Mouse (Mus musculus) 3134 (cell line): ENCODE results near the gene Vmn1r198.
"Not testable (repeated sequence)": the region's sequence is repeated elsewhere in the genome, so short reads cannot be mapped to it uniquely, and the experiment has no call there.

Experiments
- DNase-seq: peaks from one replicate; pipeline ENCODE4 v3.0.0-alpha.2; 2011; ENCODE audit warnings: low spot score; ENCODE audit not compliant: insufficient read length; ENCODE audit errors: extremely low read depth

The Vmn1r198 gene

GRCm38 (mm10) chr13:22350064-22350463 lies at the start of gene Vmn1r198:
Vmn1r198 (plus strand) TSS chr13:22350364.
- DNase-seq, result no peak

GRCm38 (mm10) chr13:22308075-22308474 lies 42.1 kb upstream of the Vmn1r198 start:
- not testable (repeated sequence) for DNase-seq

- no peak for DNase-seq
Measured at GRCm38 (mm10) chr13:22315361-22315760, 34.8 kb upstream of the Vmn1r198 start.

GRCm38 (mm10) chr13:22317366-22317765 lies 32.8 kb upstream of the Vmn1r198 start:
- no peak for DNase-seq

GRCm38 (mm10) chr13:22320091-22320490 lies 30.1 kb upstream of the Vmn1r198 start:
- no peak for DNase-seq

DNA sequence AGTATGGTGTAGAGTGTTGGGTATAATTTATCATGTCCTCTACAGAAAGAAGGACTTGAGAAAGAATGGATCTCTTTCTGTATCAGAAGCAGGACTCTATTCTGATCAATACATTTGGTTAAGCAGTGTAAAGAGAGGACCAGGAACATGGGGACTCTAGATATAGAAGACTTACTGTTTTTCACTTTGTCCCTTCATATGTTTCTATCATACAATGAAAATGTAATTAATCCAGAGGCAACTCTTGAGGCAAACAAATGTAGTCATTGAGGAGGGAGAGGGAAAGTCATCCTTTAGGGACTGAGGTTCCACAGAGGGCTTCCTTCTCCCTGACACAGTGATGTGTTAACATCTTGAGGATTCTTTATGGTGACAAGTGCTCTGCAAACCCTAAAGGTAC lies 25.9 kb upstream of the Vmn1r198 start, which contains the start of gene Vmn1r197:
Vmn1r197 (plus strand) TSS at position 301 of the 400 bp plus-strand sequence.
- no peak for DNase-seq

DNA sequence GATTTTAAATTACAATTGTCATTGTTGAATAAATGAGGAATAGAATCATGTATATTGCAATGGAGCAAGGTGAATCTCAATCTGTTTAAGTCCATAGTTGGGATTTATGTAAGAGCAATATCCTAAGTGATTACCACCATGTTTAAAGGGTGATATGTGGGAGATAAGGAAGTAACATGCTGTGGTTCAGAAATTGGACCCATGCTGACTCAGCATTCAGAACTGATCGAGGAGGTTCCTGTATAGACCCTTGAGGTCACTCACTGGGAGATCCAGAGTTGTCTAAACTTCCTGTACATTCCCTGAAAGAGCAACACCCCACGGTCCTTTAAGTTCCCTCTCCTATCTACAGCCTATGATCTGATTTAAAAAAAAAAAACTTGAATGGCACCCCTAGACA lies 16.9 kb upstream of the Vmn1r198 start:
- no peak for DNase-seq

DNA sequence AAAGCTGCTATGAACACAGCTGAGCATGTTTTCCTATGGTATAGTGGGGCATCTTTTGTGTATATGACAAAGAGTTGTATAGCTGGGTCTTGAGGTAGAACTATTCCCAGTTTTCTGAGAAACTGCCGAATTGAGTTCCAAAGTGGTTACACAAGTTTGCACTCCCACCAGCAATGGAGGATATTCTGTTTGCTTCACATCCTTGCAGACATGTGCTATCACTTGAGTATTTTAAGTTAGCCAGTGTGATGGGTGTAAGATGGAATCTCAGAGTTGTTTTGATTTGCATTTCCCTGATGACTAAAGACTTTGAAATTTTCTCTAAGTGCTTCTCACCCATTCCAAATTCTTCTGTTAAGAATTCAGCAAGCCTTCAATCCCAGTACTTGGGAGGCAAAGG lies 14.6 kb upstream of the Vmn1r198 start:
- DNase-seq, result no peak

- no peak for DNase-seq
Measured at GRCm38 (mm10) chr13:22350813-22351212, 649 bp downstream of the Vmn1r198 start.

- no peak for DNase-seq
Measured at GRCm38 (mm10) chr13:22379518-22379917, 29.4 kb downstream of the Vmn1r198 start, which contains the start of gene Vmn1r199. Vmn1r199 (plus strand) TSS chr13:22379818.

DNA sequence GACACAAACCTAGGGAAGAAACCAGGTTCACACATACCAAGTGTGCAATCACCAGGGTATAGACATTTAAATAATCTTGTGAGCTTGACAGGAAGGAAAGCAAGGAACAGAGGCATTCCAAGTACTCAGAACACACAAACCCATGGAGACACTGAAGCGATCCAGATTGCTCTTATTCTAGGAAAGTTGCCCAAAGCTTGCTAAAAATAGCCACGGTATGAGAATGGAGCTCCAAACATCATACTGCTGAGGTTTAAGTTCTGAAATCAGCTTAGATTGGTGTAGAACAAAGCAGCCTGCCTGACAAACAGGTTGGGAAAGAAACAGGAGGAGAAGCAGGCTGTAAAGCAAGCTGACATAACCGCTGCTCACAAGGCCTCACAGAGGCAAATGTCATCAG lies 31.0 kb downstream of the Vmn1r198 start:
- DNase-seq, result not testable (repeated sequence)

- no peak for DNase-seq
Measured at GRCm38 (mm10) chr13:22383401-22383800, 33.2 kb downstream of the Vmn1r198 start.

- DNase-seq, result no peak
Measured at GRCm38 (mm10) chr13:22387050-22387449, 36.9 kb downstream of the Vmn1r198 start.

DNA sequence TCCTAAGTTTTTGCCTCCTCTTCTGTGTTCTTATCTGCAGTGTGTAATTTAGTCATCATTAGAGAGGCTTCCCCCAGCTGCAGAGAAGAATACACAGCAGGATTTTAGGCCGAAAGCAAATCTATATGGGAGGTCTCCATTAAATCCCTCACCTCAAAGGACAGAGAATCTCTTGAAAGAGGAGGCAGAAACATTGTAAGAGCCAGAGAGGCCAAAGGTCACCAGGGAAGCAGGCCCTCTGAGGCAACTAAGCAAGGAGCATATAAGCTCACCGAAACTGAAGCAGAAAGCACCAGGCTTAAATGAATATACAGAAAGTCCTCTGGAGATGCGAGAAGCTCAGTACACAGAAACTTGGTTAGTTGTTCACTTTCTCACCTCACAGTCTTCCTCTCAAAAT lies 39.9 kb downstream of the Vmn1r198 start, which contains the start of gene Vmn1r200:
Vmn1r200 (plus strand) TSS at position 301 of the 400 bp plus-strand sequence.
- no peak for DNase-seq

DNA sequence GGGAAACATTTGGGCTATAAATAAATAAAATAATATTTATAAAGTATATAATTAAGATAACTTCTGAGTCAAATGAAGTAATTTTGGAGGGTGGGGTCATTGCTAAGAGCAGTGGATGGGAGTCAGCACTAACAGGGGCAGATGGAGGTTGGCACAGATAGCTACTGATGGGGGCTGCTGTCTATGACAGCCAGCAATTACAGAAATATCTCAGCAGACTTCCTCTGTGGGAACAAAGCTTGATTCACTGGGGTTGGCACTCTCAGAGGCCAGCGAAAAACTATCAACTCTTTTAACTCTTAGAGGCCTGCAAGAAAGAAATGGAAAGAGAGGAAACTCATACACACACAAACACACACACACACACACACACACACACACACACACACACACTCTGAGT lies 52.8 kb downstream of the Vmn1r198 start:
- DNase-seq, result no peak
